Mouse (Mus musculus) forebrain, embryonic 11.5 days (tissue): Measurements from ENCODE around the gene Alkbh4. TPM values are rescaled to one million over a fixed set of nuclear protein-coding genes. Genes with fewer than 3 reads are reported as not detected.

Experiments used
- ATAC-seq: fragments of 200-750 bp; cut with Nextera tagmentation; replicated peaks from 2 replicates; pipeline ENCODE4 v1.8.0; 2017; ENCODE audit warnings: moderate TSS enrichment; ENCODE audit not compliant: low FRiP score
- DNase-seq: peaks from one replicate; pipeline ENCODE4 v3.0.0-alpha.2; 2017; ENCODE audit warnings: low spot score
- H3K27ac ChIP-seq: fragments of 300-500 bp; sonication (generic); 2 replicates; pipeline ENCODE4 v1.5.1; 2014; ENCODE audit warnings: low read depth, low read length
- H3K27me3 ChIP-seq: fragments of 300-500 bp; sonication (generic); 2 replicates; pipeline ENCODE4 v1.6.1; 2014; ENCODE audit warnings: mild to moderate bottlenecking, low read length, mixed read lengths; ENCODE audit not compliant: control insufficient read depth, insufficient read depth
- H3K36me3 ChIP-seq: fragments of 300-500 bp; sonication (generic); 2 replicates; pipeline ENCODE4 v1.6.1; 2014; ENCODE audit warnings: mild to moderate bottlenecking, low read length, moderate library complexity, mixed read lengths; ENCODE audit not compliant: control insufficient read depth, insufficient read depth
- H3K4me1 ChIP-seq: fragments of 300-500 bp; sonication (generic); replicated peaks from 2 replicates; pipeline ENCODE4 v1.6.1; 2014; ENCODE audit warnings: low read length, mixed read lengths; ENCODE audit not compliant: control insufficient read depth, insufficient read depth
- H3K4me2 ChIP-seq: fragments of 300-500 bp; sonication (generic); 2 replicates; pipeline ENCODE4 v1.6.1; 2014; ENCODE audit warnings: low read depth, mild to moderate bottlenecking, low read length, moderate library complexity, mixed read lengths; ENCODE audit not compliant: severe bottlenecking
- H3K4me3 ChIP-seq: fragments of 300-500 bp; sonication (generic); 2 replicates; pipeline ENCODE4 v1.5.1; 2014; ENCODE audit warnings: low read depth, low read length
- H3K9ac ChIP-seq: fragments of 300-500 bp; sonication (generic); 2 replicates; pipeline ENCODE4 v1.6.1; 2014; ENCODE audit warnings: low read length
- H3K9me3 ChIP-seq: fragments of 300-500 bp; sonication (generic); 2 replicates; pipeline ENCODE4 v1.6.1; 2016; ENCODE audit warnings: low read length, mixed read lengths; ENCODE audit not compliant: control insufficient read depth
- WGBS: fragments of 180-500 bp; shearing (Covaris S2); extraction: QIAGEN DNeasy Blood & Tissue Kit; methylation state at CpG from one replicate; pipeline ENCODE4 v1.1.7; 2014; 5-methylcytosine and 5-hydroxymethylcytosine counted together
- polyA plus RNA-seq: library from polyadenylated mRNA; unstranded; fragments of >200 nt; fragmentation: Nextera tagmentation; extraction: Ambion mirVana; gene quantifications from 2 replicates; pipeline ENCODE4 v1.2.1, GENCODE M21; 2014

The Alkbh4 gene
- polyA plus RNA-seq, 1 experiment from 2014 or later: 23.2 TPM

DNA sequence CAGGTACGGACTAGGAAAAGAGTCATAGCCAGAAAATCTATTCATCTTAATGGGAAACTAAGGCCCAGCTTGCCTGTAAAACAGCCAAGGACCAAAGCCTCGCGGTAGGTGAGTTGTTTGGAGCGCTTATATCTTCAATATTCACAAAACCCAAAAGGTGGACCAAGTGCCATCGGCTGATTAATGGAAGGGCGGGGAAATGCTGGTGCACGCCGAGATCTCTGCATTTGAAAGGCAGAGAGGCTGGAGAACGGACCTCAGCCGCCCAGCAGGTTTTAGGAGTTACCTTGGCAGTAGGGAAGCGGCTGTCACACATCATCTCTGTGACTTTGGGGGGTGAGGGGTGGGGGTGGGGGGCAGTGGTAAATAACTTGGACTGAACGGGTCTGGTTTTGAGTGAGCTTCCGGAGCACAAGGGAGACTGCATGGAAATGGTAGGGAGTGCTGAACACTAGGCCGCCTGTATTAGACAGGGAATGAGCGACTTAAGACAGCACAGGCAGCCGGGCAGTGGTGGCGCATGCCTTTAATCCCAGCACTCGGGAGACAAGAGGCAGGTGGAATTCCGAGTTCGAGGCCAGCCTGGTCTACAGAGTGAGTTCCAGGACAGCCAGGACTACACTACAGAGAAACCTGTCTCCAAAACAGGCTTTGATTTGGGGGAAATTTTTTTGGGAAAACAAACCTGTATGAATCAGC is 495 bp downstream of the Alkbh4 start:
- no peak for ATAC-seq
- no peak for DNase-seq
- 7% methylated on average over 20 of the region's 20 CpGs for WGBS

DNA sequence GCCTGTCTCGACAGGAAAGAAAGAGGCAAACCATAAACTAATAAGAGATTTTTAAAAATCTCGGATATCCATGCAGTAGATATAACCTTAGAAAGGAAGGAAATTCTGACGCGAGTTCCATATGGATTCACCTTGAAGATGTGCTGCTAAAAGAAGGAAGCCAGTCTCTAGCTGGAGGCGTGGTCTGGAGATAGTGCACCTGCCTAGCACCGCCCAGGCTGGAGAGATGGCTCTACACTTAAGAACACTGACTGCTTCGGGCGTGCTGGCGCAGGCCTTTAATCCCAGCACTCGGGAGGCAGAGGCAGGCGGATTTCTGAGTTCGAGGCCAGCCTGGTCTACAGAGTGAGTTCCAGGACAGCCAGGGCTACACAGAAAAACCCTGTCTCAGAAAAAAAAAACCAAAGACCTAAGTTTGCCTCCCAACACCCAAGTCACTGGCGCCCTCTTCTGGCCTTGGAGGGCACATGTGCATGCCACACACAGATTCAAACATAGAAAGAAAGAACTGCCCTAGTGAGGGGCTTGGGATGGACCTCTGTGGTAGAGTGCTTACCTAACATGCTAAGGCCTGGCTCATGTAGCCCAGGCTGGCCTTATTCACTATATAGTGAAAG is 1.8 kb downstream of the Alkbh4 start:
- WGBS: 75% methylated on average over 13 of the region's 13 CpGs

More for the DNA sequence above, 495 bp downstream of the Alkbh4 start:
- Histone ChIP-seq H3K36me3 (peaks cover 3% of the 10 kb centered on the region; the same call in 1 of the 2 replicates), H3K4me3 (peak overlapping the region; percentile 66), H3K4me1 (no peaks in the 10 kb centered on the region; the same call in 1 of the 2 replicates), H3K27ac (no peak overlapping the region), H3K27me3 (no peaks in the 10 kb centered on the region), H3K9ac (peak overlapping the region; percentile 80), H3K4me2 (peak overlapping the region; percentile 75), H3K9me3 (no peaks in the 10 kb centered on the region)

DNA sequence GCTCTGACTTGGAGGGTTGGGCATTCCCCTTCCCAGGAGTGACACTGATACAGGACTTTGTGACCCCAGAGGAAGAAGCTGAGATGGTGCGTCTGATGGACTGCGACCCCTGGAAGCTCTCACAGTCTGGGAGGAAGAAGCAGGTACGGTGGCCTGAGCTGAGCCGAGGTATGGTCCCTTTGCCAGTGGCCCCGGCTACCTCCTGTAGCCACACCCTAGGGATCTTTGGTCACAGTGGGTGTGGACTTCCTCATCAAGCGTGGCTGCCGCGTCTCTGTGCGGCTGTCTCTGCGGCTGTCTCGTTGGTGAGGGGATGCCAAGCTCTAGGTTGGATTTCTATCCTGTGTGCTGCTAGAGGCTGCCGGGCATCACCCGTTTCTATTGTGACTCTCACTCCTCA is 3.4 kb downstream of the Alkbh4 start:
- H3K27me3 ChIP-seq: no peaks in the 10 kb centered on the region
- no peak overlapping the region for H3K27ac ChIP-seq
- WGBS: 91% methylated on average over 13 of the region's 13 CpGs
- H3K9ac ChIP-seq: no peak overlapping the region
- peaks cover 3% of the 10 kb centered on the region; the same call in 1 of the 2 replicates for H3K36me3 ChIP-seq
- H3K9me3 ChIP-seq: no peaks in the 10 kb centered on the region
- H3K4me3 ChIP-seq: no peak overlapping the region
- ATAC-seq (no peak), DNase-seq (no peak)
- H3K4me1 ChIP-seq: no peaks in the 10 kb centered on the region; the same call in 1 of the 2 replicates
- H3K4me2 ChIP-seq: no peak overlapping the region

More for the DNA sequence above, 1.8 kb downstream of the Alkbh4 start:
- Histone ChIP-seq H3K4me1 (no peaks in the 10 kb centered on the region; the same call in 1 of the 2 replicates), H3K9me3 (no peaks in the 10 kb centered on the region), H3K4me3 (no peak overlapping the region), H3K27me3 (no peaks in the 10 kb centered on the region), H3K9ac (no peak overlapping the region), H3K36me3 (peaks cover 3% of the 10 kb centered on the region; the same call in 1 of the 2 replicates), H3K4me2 (no peak overlapping the region), H3K27ac (no peak overlapping the region)
- DNase-seq: peak; percentile 74
- no peak for ATAC-seq

DNA sequence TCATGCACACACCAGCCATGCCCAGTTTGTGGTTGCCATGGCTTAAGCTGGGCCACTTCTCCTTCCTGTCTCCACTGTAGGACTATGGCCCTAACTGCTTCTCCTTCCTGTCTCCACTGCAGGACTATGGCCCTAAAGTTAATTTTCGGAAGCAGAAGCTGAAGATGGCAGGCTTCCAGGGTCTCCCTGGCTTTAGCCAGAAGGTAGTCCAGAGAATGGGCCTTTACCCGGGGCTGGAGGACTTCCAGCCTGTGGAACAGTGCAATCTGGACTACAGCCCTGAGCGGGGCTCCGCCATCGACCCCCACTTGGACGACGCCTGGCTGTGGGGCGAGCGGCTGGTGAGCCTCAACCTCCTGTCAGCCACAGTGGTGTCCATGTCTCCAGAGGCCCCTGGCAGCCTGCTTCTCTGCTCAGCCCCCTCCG is 4.1 kb downstream of the Alkbh4 start:
- no peak for DNase-seq
- no peaks in the 10 kb centered on the region; the same call in 1 of the 2 replicates for H3K4me1 ChIP-seq
- WGBS: 95% methylated on average over 10 of the region's 10 CpGs

DNA sequence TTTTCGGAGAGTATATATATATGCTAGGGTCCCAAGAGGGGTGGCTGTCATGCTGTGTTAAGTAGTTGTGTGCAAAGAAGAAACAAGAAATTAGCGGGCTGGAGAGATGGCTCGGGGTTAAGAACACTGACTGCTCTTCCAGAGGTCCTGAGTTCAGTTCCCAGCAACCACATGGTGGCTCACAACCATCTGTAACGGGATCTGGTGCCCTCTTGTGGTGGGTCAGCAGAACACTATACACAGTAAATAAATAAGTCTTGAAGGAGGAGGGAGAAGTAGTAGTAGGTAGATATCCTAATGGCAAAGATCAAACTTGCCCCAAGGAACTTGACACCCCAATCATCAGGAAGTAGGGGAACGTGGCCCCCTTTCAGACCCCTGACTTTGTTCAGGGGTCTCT is 6.8 kb downstream of the Alkbh4 start:
- no peaks in the 10 kb centered on the region for H3K27me3 ChIP-seq
- H3K27ac ChIP-seq: no peak overlapping the region
- H3K4me1 ChIP-seq: no peaks in the 10 kb centered on the region
- H3K4me3 ChIP-seq: no peak overlapping the region
- DNase-seq: no peak
- peaks cover 3% of the 10 kb centered on the region; the same call in 1 of the 2 replicates for H3K36me3 ChIP-seq
- WGBS: 80% methylated on average over 5 of the region's 5 CpGs
- no peak overlapping the region for H3K4me2 ChIP-seq
- H3K9me3 ChIP-seq: no peaks in the 10 kb centered on the region
- H3K9ac ChIP-seq: no peak overlapping the region
- ATAC-seq: no peak

More for the DNA sequence above, 4.1 kb downstream of the Alkbh4 start:
- Histone ChIP-seq H3K36me3 (peaks cover 3% of the 10 kb centered on the region; the same call in 1 of the 2 replicates), H3K4me2 (no peak overlapping the region), H3K4me3 (no peak overlapping the region), H3K9me3 (no peaks in the 10 kb centered on the region), H3K27ac (no peak overlapping the region), H3K27me3 (no peaks in the 10 kb centered on the region), H3K9ac (no peak overlapping the region)
- ATAC-seq: no peak

DNA sequence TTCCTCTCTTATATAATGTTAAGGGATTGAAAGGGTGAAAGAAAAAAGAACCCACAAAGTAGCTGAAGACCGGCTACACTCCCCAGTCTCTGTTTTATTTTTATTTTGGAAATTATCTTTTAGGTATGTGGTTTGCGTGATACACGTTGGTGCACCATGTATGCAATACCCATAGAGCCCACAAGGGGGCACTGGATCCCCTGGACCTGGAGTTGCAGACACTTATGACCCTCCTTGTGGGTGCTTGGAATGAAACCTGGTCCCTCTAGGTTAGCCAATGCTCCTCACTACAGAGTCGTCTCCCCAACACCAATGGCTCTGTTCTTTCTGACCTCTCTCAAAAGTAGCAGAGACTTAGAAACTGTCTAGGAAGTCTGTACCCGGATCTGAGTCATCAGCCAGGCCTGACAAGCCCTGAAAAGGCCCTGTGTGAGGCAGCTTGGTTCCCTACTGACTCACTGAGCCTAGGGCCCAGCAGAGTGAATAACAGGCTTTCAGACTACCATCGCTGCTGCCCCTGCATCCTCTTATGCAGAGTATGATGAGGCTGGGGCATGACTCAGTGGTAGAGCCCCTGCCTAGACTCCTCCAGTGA is 7.3 kb downstream of the Alkbh4 start:
- Histone ChIP-seq H3K9ac (no peak overlapping the region), H3K36me3 (peaks cover 3% of the 10 kb centered on the region; the same call in 1 of the 2 replicates), H3K4me2 (no peak overlapping the region), H3K27me3 (no peaks in the 10 kb centered on the region), H3K4me1 (no peaks in the 10 kb centered on the region), H3K4me3 (no peak overlapping the region), H3K27ac (no peak overlapping the region), H3K9me3 (no peaks in the 10 kb centered on the region)
- DNase-seq (no peak), ATAC-seq (no peak)
- 94% methylated on average over 6 of the region's 6 CpGs for WGBS

DNA sequence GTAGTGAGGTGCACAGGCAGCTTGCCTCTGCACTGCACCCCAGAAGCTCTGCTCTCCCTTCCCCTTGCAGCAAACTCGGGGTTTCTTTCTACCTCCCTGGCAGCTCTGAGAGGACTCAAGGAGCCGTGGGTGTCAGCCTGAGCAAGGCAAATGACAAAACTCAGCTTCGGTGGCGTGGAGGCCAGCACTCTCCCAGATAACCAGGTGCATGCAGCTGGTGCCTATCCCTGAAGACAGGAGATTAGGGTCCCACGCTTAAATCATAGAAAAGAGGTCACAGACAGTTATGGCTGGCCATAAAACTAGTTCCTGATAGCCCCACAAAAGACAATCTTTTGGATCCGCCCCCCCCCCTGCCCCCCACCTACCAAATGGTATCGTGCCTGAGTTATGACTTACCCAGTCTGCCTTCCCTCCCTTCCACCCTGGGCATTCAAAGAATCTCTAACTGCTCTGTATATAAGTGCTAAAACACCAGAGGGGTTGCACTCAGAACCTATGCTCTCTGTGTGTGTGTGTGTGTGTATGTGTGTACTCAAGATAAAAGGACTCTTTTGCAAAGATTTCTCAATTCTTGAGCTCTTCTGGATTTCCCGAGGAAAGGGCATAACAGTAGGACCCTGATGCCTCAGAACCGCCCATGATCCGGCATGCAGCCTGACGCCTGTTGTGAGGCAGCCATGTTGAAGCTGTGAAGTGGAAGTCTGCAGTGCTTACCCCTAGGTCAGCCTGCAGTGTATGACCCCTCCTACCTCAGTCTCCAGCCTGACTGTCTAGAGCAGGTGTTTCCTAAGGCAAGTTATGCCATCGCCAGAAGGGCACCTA is 8.9 kb downstream of the Alkbh4 start:
- Histone ChIP-seq H3K36me3 (peaks cover 3% of the 10 kb centered on the region; the same call in 1 of the 2 replicates), H3K4me3 (no peak overlapping the region), H3K27ac (no peak overlapping the region), H3K9me3 (no peaks in the 10 kb centered on the region), H3K9ac (no peak overlapping the region), H3K4me2 (no peak overlapping the region), H3K27me3 (no peaks in the 10 kb centered on the region), H3K4me1 (no peaks in the 10 kb centered on the region)
- ATAC-seq: no peak
- WGBS: 78% methylated on average over 12 of the region's 12 CpGs
- no peak for DNase-seq

DNA sequence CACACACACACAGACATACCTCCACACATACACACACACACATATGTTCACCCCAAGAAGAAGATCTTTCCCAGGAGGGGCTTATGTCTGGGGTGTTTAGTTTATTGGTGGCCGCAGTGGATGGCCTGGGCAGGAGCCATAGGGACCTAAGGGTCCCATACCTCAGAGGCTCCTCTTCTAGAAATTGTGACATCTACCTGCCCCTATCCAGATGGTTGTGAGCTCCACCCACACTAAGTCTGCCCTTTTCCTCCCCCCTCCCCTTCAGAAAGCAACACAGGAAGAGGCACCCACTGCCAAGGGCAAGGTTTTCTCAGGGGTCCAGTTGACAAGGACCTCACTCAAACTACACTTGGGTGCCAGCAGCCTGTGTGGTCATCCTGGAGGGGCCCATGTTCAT is 11.0 kb downstream of the Alkbh4 start:
- H3K36me3 ChIP-seq: no peaks in the 10 kb centered on the region
- H3K4me1 ChIP-seq: no peaks in the 10 kb centered on the region
- H3K27me3 ChIP-seq: no peaks in the 10 kb centered on the region
- DNase-seq (no peak), ATAC-seq (no peak)
- H3K9me3 ChIP-seq: no peaks in the 10 kb centered on the region
- H3K27ac ChIP-seq: no peak overlapping the region
- 92% methylated on average over 1 of the region's 1 CpGs for WGBS
- no peak overlapping the region for H3K4me2 ChIP-seq
- H3K9ac ChIP-seq: no peak overlapping the region
- no peak overlapping the region for H3K4me3 ChIP-seq
